Mouse (Mus musculus) hindbrain, embryonic 16.5 days (tissue): ENCODE measurements around the gene 9130008F23Rik. TPM values are rescaled to one million over a fixed set of nuclear protein-coding genes. Genes with fewer than 3 reads are reported as not detected.
A peak's percentile ranks its signal among the peaks of the same experiment; 100 is the strongest.

Experiments
- ATAC-seq: fragments of 200-750 bp; cut with Nextera tagmentation; 2 replicates; pipeline ENCODE4 v1.8.0; 2017; ENCODE audit warnings: moderate TSS enrichment, moderate library complexity
- H3K27ac ChIP-seq: fragments of 300-500 bp; sonication (generic); 2 replicates; pipeline ENCODE4 v1.5.1; 2014; ENCODE audit warnings: low read depth, mild to moderate bottlenecking, control low read depth, low read length, moderate library complexity
- H3K27me3 ChIP-seq: fragments of 300-500 bp; sonication (generic); replicated peaks from 2 replicates; pipeline ENCODE4 v1.6.1; 2014; ENCODE audit warnings: low read length; ENCODE audit not compliant: control insufficient read depth, insufficient read depth
- H3K36me3 ChIP-seq: fragments of 300-500 bp; sonication (generic); 2 replicates; pipeline ENCODE4 v1.6.1; 2014; ENCODE audit warnings: mild to moderate bottlenecking, low read length, moderate library complexity, mixed read lengths; ENCODE audit not compliant: control insufficient read depth, insufficient read depth
- H3K4me1 ChIP-seq: fragments of 300-500 bp; sonication (generic); 2 replicates; pipeline ENCODE4 v1.6.1; 2014; ENCODE audit warnings: low read depth, low read length; ENCODE audit not compliant: control insufficient read depth, insufficient read depth
- H3K4me2 ChIP-seq: fragments of 300-500 bp; sonication (generic); 2 replicates; pipeline ENCODE4 v1.6.1; 2014; ENCODE audit warnings: mild to moderate bottlenecking, low read length, control low read depth, moderate library complexity
- H3K4me3 ChIP-seq: fragments of 300-500 bp; sonication (generic); 2 replicates; pipeline ENCODE4 v1.5.1; 2014; ENCODE audit warnings: mild to moderate bottlenecking, low read length, control low read depth, moderate library complexity
- H3K9ac ChIP-seq: fragments of 300-500 bp; sonication (generic); 2 replicates; pipeline ENCODE4 v1.6.1; 2014; ENCODE audit warnings: low read depth, mild to moderate bottlenecking, control low read depth, low read length, moderate library complexity
- H3K9me3 ChIP-seq: fragments of 300-500 bp; sonication (generic); 2 replicates; pipeline ENCODE4 v1.6.1; 2014; ENCODE audit warnings: mild to moderate bottlenecking, low read length, moderate library complexity; ENCODE audit not compliant: control insufficient read depth
- WGBS: fragments of 180-500 bp; shearing (Covaris S2); extraction: QIAGEN DNeasy Blood & Tissue Kit; methylation state at CpG from one replicate; pipeline ENCODE4 v1.1.7; 2014; 5-methylcytosine and 5-hydroxymethylcytosine counted together
- polyA plus RNA-seq: library from polyadenylated mRNA; unstranded; fragments of >200 nt; fragmentation: Nextera tagmentation; extraction: Ambion mirVana; gene quantifications from 2 replicates; pipeline ENCODE4 v1.2.1, GENCODE M21; 2015

Gene 9130008F23Rik
- polyA plus RNA-seq, 1 experiment from 2014 or later, result 1.2 TPM

GRCm38 (mm10) chr17:40887849-40888536 is 7.6 kb upstream of the 9130008F23Rik start:
- Histone ChIP-seq H3K4me3 (no peak overlapping the region), H3K27me3 (no peaks in the 10 kb centered on the region), H3K36me3 (no peaks in the 10 kb centered on the region), H3K9ac (no peak overlapping the region), H3K27ac (no peak overlapping the region), H3K4me1 (no peaks in the 10 kb centered on the region), H3K4me2 (no peak overlapping the region), H3K9me3 (no peaks in the 10 kb centered on the region)
- no peak for ATAC-seq
- 83% methylated on average over 4 of the region's 4 CpGs for WGBS

GRCm38 (mm10) chr17:40885155-40885554 is 4.8 kb upstream of the 9130008F23Rik start:
- H3K27ac ChIP-seq, result no peak overlapping the region
- 90% methylated on average over 4 of the region's 4 CpGs for WGBS
- H3K4me3 ChIP-seq, result no peak overlapping the region
- no peak overlapping the region for H3K9ac ChIP-seq
- no peaks in the 10 kb centered on the region for H3K36me3 ChIP-seq
- H3K27me3 ChIP-seq, result no peaks in the 10 kb centered on the region
- no peak overlapping the region for H3K4me2 ChIP-seq
- H3K9me3 ChIP-seq, result no peaks in the 10 kb centered on the region
- no peaks in the 10 kb centered on the region for H3K4me1 ChIP-seq
- ATAC-seq, result no peak

DNA sequence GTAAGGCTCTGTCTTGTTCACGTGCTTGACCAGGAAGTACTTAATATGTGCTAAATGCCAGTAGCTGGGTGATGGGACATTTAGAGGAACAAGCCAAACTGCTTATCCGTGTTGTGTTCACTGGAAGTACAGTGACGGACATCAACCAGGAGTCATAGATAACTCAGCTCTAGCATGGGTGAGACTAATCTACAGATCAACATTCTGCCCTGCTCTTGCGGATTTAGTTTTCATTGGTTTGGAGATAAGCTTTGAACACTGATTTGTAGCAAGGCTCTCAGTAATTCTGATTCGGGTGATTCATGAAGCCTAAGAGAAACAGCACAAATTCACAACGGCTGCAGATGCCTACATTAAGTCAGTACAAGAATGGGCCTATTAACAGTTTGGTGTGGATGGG is 1.8 kb upstream of the 9130008F23Rik start:
- H3K9me3 ChIP-seq, result no peaks in the 10 kb centered on the region
- peaks cover 2% of the 10 kb centered on the region; the same call in 1 of the 2 replicates for H3K4me1 ChIP-seq
- no peak overlapping the region for H3K4me2 ChIP-seq
- no peaks in the 10 kb centered on the region for H3K27me3 ChIP-seq
- no peak overlapping the region for H3K9ac ChIP-seq
- no peaks in the 10 kb centered on the region for H3K36me3 ChIP-seq
- H3K4me3 ChIP-seq, result no peak overlapping the region
- no peak for ATAC-seq
- H3K27ac ChIP-seq, result no peak overlapping the region
- WGBS, result 94% methylated on average over 6 of the region's 6 CpGs

DNA sequence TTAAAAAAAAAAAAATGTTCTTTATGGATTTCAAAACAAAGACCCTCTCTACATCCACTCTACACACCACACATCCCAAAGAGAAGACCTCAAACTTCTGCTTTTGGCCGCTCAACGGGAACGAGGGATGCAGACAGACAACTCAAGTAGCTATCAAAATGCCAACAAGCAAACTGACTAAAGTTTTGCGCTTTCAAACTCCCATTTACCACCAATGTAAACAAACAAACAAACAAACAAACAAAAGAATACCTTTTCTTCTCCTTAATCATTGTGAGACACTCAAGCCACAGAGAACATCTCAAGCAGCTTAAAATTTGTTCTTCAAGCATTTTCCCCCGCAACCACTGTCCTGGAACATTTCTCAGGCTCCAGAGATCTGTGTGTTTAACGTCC is 833 bp downstream of the 9130008F23Rik start:
- peak overlapping the region; percentile 70 for H3K9ac ChIP-seq
- no peaks in the 10 kb centered on the region for H3K36me3 ChIP-seq
- ATAC-seq, result no peak
- peak overlapping the region; percentile 62 for H3K4me3 ChIP-seq
- H3K9me3 ChIP-seq, result no peaks in the 10 kb centered on the region
- H3K4me1 ChIP-seq, result peaks cover 2% of the 10 kb centered on the region; the same call in 1 of the 2 replicates
- H3K27me3 ChIP-seq, result no peaks in the 10 kb centered on the region
- peak overlapping the region; percentile 97 for H3K4me2 ChIP-seq
- H3K27ac ChIP-seq, result no peak overlapping the region
- WGBS, result 13% methylated on average over 6 of the region's 6 CpGs

GRCm38 (mm10) chr17:40877741-40878140 is 2.6 kb downstream of the 9130008F23Rik start:
- no peak overlapping the region for H3K4me3 ChIP-seq
- no peaks in the 10 kb centered on the region for H3K27me3 ChIP-seq
- no peak overlapping the region for H3K4me2 ChIP-seq
- peaks cover 2% of the 10 kb centered on the region; the same call in 1 of the 2 replicates for H3K4me1 ChIP-seq
- no peaks in the 10 kb centered on the region for H3K36me3 ChIP-seq
- H3K9ac ChIP-seq, result no peak overlapping the region
- H3K9me3 ChIP-seq, result no peaks in the 10 kb centered on the region
- H3K27ac ChIP-seq, result no peak overlapping the region
- 44% methylated on average over 3 of the region's 3 CpGs for WGBS
- ATAC-seq, result no peak

- H3K36me3 ChIP-seq, result no peaks in the 10 kb centered on the region
- no peak for ATAC-seq
- H3K9me3 ChIP-seq, result no peaks in the 10 kb centered on the region
- H3K4me2 ChIP-seq, result no peak overlapping the region
- H3K9ac ChIP-seq, result no peak overlapping the region
- no peaks in the 10 kb centered on the region for H3K27me3 ChIP-seq
- no peak overlapping the region for H3K4me3 ChIP-seq
- WGBS, result 95% methylated on average over 1 of the region's 1 CpGs
- peaks cover 2% of the 10 kb centered on the region; the same call in 1 of the 2 replicates for H3K4me1 ChIP-seq
- no peak overlapping the region for H3K27ac ChIP-seq
Measured at GRCm38 (mm10) chr17:40875568-40875967, 4.8 kb downstream of the 9130008F23Rik start.

DNA sequence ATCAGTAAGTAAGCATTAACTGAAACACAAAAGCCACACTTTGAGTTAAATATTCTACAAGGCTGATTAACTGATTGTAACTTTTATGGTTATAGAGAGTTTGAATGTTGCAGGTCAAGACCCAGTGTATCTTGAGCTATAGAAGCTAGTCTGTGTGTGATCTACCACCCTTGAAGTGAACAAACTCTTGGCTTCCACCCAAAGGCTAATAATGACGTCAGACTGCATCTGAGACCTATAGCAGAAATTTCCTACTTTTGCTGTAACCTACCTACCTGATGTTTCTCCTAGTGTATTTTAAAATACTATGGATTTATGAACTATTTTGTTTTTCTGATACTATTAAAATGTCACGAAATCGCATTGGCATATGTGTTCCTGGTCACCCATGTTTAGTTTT is 5.7 kb downstream of the 9130008F23Rik start:
- ATAC-seq, result no peak
- Histone ChIP-seq H3K9ac (no peak overlapping the region), H3K36me3 (no peaks in the 10 kb centered on the region), H3K9me3 (no peaks in the 10 kb centered on the region), H3K27ac (no peak overlapping the region), H3K4me2 (no peak overlapping the region), H3K4me3 (no peak overlapping the region), H3K27me3 (no peaks in the 10 kb centered on the region), H3K4me1 (peaks cover under 1% of the 10 kb centered on the region; the same call in 1 of the 2 replicates)
- 78% methylated on average over 3 of the region's 3 CpGs for WGBS

DNA sequence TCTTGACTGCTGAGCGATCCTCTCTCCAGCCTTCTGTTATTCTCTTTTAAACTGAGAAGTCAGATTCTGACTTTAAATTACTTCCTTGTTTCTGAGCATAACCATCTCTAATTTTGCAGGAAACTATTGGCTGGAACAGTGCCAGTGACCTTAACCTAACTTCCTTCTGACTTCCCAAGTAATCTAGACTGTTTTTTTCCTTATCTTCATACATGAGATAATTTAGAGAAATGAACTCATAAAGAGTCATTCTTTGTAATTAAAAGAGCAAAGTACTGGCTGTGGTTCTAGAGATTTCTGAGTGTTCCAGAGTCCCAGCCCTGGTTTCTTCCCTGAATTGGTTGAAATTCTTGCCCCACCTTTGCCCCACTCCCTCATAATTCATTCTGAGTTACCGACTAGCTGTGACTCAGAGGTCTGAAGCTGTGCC is 6.8 kb downstream of the 9130008F23Rik start:
- no peaks in the 10 kb centered on the region for H3K4me1 ChIP-seq
- H3K36me3 ChIP-seq, result no peaks in the 10 kb centered on the region
- no peak for ATAC-seq
- no peak overlapping the region for H3K4me3 ChIP-seq
- H3K9me3 ChIP-seq, result no peaks in the 10 kb centered on the region
- 65% methylated on average over 2 of the region's 2 CpGs for WGBS
- no peak overlapping the region for H3K27ac ChIP-seq
- no peaks in the 10 kb centered on the region for H3K27me3 ChIP-seq
- H3K4me2 ChIP-seq, result no peak overlapping the region
- H3K9ac ChIP-seq, result no peak overlapping the region

DNA sequence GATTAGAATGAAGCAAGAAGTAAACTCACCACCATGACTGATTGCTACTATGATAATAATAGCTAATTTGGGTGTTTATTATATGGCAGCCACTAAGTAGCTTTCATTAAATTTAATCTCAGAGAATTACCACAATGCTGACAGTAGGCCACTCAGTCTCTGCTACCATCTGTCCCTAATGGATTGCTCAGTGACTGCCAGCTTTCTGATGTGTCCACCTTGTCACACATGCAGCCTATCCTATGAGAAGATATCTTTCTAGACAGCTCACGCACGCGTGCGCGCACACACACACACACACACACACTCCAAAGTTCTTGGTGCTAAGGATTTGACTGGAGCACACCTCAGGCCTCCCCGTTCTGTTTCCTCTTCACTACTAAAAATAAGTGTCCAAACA is 7.7 kb downstream of the 9130008F23Rik start:
- no peaks in the 10 kb centered on the region for H3K36me3 ChIP-seq
- no peak overlapping the region for H3K9ac ChIP-seq
- WGBS, result 91% methylated on average over 6 of the region's 6 CpGs
- no peak overlapping the region for H3K4me2 ChIP-seq
- H3K4me1 ChIP-seq, result no peaks in the 10 kb centered on the region
- no peaks in the 10 kb centered on the region for H3K9me3 ChIP-seq
- H3K27me3 ChIP-seq, result no peaks in the 10 kb centered on the region
- no peak overlapping the region for H3K4me3 ChIP-seq
- no peak for ATAC-seq
- no peak overlapping the region for H3K27ac ChIP-seq
